Mouse (Mus musculus) G1E (cell line): Measurements from ENCODE around the gene Pdzd2.

Experiments
- CTCF ChIP-seq: IDR thresholded peaks from 2 replicates; pipeline ENCODE4 v1.5.1; 2012; ENCODE audit warnings: low read depth, low read length, inconsistent platforms, mixed read lengths
- GATA1 ChIP-seq: IDR thresholded peaks from 2 replicates; pipeline ENCODE4 v1.6.1; 2012; ENCODE audit warnings: borderline replicate concordance, low read length, inconsistent platforms, mixed read lengths
- POLR2AphosphoS5 ChIP-seq: IDR thresholded peaks from 2 replicates; pipeline ENCODE4 v1.6.1; 2012; ENCODE audit warnings: low read depth, low read length, inconsistent platforms; ENCODE audit not compliant: insufficient replicate concordance

DNA sequence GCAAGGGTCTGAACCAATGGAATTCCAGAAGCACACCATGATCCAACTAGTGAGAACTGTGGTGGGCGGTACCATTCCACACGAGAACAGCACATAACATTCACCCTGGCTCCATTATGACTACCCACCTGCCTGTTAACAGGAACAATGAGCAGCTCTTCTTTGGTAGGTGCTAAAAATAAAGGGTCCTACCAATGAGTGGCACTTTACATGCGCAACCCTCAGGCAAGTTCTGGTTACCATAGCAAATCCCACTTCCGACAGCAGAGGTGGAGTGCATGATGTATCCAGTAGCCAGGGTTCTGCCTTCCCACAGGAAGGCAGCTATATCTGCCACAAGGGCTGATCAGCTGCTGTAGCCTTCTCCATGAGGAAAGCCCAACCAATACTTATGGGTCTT, 11.3 kb downstream of the Pdzd2 start:
- no peak for TF ChIP-seq CTCF
- no peak for TF ChIP-seq POLR2AphosphoS5
- TF ChIP-seq GATA1: no peak
